ENCODE assay signal across 8 mouse cellular contexts in the genomic region with DNA sequence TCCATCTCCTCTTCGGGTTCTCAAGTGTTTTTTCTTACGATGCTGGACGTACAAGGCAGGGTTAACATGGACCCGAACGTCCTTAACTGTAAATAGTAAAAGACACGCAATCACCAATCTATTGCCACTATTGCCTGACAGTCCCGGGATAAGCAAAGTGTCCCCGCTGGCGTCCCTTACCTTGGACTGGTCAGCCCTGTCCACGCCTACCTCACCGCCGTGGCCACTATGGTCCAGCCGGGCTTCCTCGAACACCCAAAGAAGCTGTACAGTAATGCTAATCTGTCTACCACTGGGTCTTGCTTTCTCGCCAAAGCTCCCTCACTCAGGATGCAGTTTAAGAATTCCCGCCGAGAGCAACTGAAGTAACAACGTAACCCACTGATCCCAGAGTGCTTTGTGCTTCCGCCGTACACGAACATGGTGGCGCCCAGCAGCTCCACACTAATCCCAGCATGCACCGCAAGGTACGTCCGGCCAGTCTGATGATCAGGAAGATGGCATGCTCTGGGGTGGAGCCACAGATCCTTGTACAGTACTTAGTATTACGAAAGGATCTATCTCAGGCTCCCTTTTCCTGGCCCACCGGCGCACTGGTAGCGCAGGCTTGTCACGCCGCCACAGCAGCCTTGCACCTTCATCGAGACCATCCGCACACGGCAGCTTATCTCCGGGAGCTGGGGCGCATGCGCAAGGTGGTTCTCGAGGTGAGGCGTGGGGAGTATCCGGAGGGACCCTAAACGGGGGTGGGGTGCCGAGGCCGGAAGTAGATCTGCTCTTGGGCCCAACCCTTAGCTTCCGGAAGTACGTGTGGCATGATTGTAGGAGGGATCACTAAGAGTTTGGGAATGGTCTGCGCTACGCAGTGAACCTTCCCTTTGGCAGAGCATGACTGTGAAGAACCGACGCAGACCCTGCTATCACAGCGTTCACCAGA. TPM values are rescaled to one million over a fixed set of nuclear protein-coding genes. Genes with fewer than 3 reads are reported as not detected.
DNase-seq lines count a peak whose midpoint lies in the region; ATAC-seq and TF ChIP-seq lines count a peak whose summit lies in the region.

Ptrhd1 (plus strand) TSS at position 456 of the 937 bp plus-strand sequence.
Cenpo (minus strand) TSS at position 723 of the 937 bp plus-strand sequence.

- H3K4me1 ChIP-seq in hindbrain, embryonic 13.5 days (replicated peaks) = peaks cover 20% of the 10 kb centered on the region

- in situ Hi-C loops in Patski (cut with MboI; ENCODE audit: low pct_unique_long_range_greater_than_20kb) = no loop called here

- peak within 1 kb of the TSS; percentile 73 for H3K9ac ChIP-seq in hindbrain, embryonic 13.5 days

- POLR2A ChIA-PET in Patski (lab: Charles Lee) = no interaction called here

- TF ChIP-seq CTCF in Patski (IDR thresholded peaks at IDR 0.05) = no peak

- peak within 1 kb of the TSS; percentile 96 for H3K27ac ChIP-seq in hindbrain, embryonic 13.5 days

- CTCF ChIA-PET in Patski (lab: Charles Lee) = interaction anchor here (1.5 kb wide), 1 partner anchor 22 kb away, joined by 4 read pairs; no protein-coding TSS in a partner anchor

- H3K4me3 ChIP-seq in hindbrain, embryonic 13.5 days = peak within 1 kb of the TSS; percentile 65

- H3K9me3 ChIP-seq in hindbrain, embryonic 13.5 days = no peaks in the 10 kb centered on the region

- ATAC-seq in Patski = peak; percentile 95
- ATAC-seq in hindbrain, embryonic 13.5 days (ENCODE audit: low FRiP score) = peak; percentile 99

- H3K4me2 ChIP-seq in hindbrain, embryonic 13.5 days = peak within 1 kb of the TSS; percentile 75

- H3K36me3 ChIP-seq in hindbrain, embryonic 13.5 days = peaks cover 23% of the 10 kb centered on the region

- DNase-seq in Patski (ENCODE audit: low read depth, low spot score) = peak; percentile 77
- DNase-seq in cerebellum, postnatal 14 days = peak; percentile 94 to 96
- DNase-seq in frontal cortex, postnatal 14 days (ENCODE audit: low spot score in 2 of 2) = peak; percentile 92 to 95
- DNase-seq in layer of hippocampus, postnatal 25 days (ENCODE audit: extremely low spot score in 1 of 2, low spot score in 1 of 2) = peak; percentile 79 to 97
- DNase-seq in lung, postnatal 25 days (ENCODE audit: low spot score) = peak; percentile 97
- DNase-seq in retina, embryonic 14.5 days (ENCODE audit: low spot score) = peak; percentile 96
- peak; percentile 95 for DNase-seq in thymus, postnatal 4 days

- 0% methylated on average over 50 of the region's 50 CpGs for WGBS in hindbrain, embryonic 13.5 days

- no peaks in the 10 kb centered on the region for H3K27me3 ChIP-seq in Patski
- no peaks in the 10 kb centered on the region for H3K27me3 ChIP-seq in hindbrain, embryonic 13.5 days

RNA-seq across cellular contexts. Expression of gene Ptrhd1, which starts in this region (rescaled TPM):
- 5.9 TPM for polyA plus RNA-seq in Patski (2021)
- 6.1 and 6.5 TPM in 2 replicates for polyA plus RNA-seq in hindbrain, embryonic 13.5 days (2015; fragmentation: Nextera tagmentation; extraction: Ambion mirVana)
- total RNA-seq in layer of hippocampus, postnatal 25 days (2021) = 10 to 100 TPM in 1 of 2 experiments, 1 to 10 TPM in 1; 8.5 to 10.1 TPM

RNA-seq across cellular contexts. Expression of gene Cenpo, which starts in this region (rescaled TPM):
- 11.0 TPM for polyA plus RNA-seq in Patski (2021)
- polyA plus RNA-seq in hindbrain, embryonic 13.5 days (2015; fragmentation: Nextera tagmentation; extraction: Ambion mirVana) = 9.0 and 10.3 TPM in 2 replicates
- total RNA-seq in layer of hippocampus, postnatal 25 days (2021) = 1 to 10 TPM; 3.4 to 4.6 TPM

Comparison
In these comparisons a context has a peak if more than half of its experiments do, and no peak if none do; other contexts are left out.
1. Peak in every context shown above with its lines: DNase-seq, ATAC-seq, H3K4me3 ChIP-seq and H3K27ac ChIP-seq.